Mouse (Mus musculus): ENCODE results near the gene Lypd5. TPM values are rescaled to one million over a fixed set of nuclear protein-coding genes. Genes with fewer than 3 reads are reported as not detected.
"Not testable (repeated sequence)": the region's sequence is repeated elsewhere in the genome, so short reads cannot be mapped to it uniquely, and the experiment has no call there.

Lypd5 gene
- polyA plus RNA-seq, 1 experiment from 2014 or later, result not detected

GRCm38 (mm10) chr7:24390512-24390911, 41.5 kb downstream of the Lypd5 start:
- Histone ChIP-seq H3K4me2 (peak overlapping the region; percentile 54), H3K4me3 (no peak overlapping the region), H3K9ac (peak overlapping the region; percentile 59; the same call in 1 of the 2 replicates), H3K4me1 (replicated peaks) (peaks cover 27% of the 10 kb centered on the region), H3K27me3 (no peaks in the 10 kb centered on the region), H3K36me3 (no peaks in the 10 kb centered on the region), H3K9me3 (no peaks in the 10 kb centered on the region), H3K27ac (replicated peaks) (peak overlapping the region; percentile 93)
- WGBS, result 23% methylated on average over 7 of the region's 7 CpGs
- peak; percentile 42; the same call in 1 of the 2 replicates for ATAC-seq (ENCODE audit: low read depth)

DNA sequence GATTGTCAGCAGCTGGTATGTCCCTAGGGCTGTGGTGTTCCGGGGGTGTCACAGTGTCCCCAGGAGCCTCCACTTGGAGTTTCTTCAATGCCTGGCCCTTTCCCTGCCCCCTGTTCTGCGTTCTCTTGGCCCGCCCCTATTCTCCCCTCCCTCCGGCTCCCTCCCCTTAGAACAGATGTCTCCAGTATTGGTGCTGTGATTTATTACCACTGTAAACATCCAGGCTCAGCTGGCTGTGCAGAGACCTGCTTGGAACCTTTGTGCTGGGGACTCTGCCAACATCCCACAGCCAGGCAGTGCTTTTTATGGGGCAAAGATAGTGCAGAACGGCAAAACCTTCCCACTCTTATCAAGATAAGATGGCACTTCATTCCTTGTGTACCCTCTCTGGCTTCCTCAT, 42.1 kb downstream of the Lypd5 start:
- no peaks in the 10 kb centered on the region for H3K27me3 ChIP-seq
- no peaks in the 10 kb centered on the region for H3K9me3 ChIP-seq
- H3K9ac ChIP-seq, result peak overlapping the region; percentile 59
- peaks cover 27% of the 10 kb centered on the region for H3K4me1 ChIP-seq (replicated peaks)
- ATAC-seq (ENCODE audit: low read depth), result peak; percentile 92
- H3K4me2 ChIP-seq, result peak overlapping the region; percentile 54
- H3K4me3 ChIP-seq, result 0 out of 2 replicates have a peak overlapping the region, but pooled peaks have one; percentile 23
- no peaks in the 10 kb centered on the region for H3K36me3 ChIP-seq
- H3K27ac ChIP-seq (replicated peaks), result peak overlapping the region; percentile 93
- WGBS, result under 1% methylated on average over 5 of the region's 5 CpGs

- H3K4me2 ChIP-seq, result peak overlapping the region; percentile 54
- H3K9me3 ChIP-seq, result no peaks in the 10 kb centered on the region
- ATAC-seq (ENCODE audit: low read depth), result no peak
- WGBS, result 87% methylated on average over 2 of the region's 2 CpGs
- peaks cover 27% of the 10 kb centered on the region for H3K4me1 ChIP-seq (replicated peaks)
- H3K36me3 ChIP-seq, result no peaks in the 10 kb centered on the region
- H3K9ac ChIP-seq, result peak overlapping the region; percentile 59
- peak overlapping the region; percentile 93 for H3K27ac ChIP-seq (replicated peaks)
- no peaks in the 10 kb centered on the region for H3K27me3 ChIP-seq
- H3K4me3 ChIP-seq, result no peak overlapping the region
Observed at GRCm38 (mm10) chr7:24391687-24392086, 42.7 kb downstream of the Lypd5 start.

- Histone ChIP-seq H3K36me3 (no peaks in the 10 kb centered on the region), H3K9ac (no peak overlapping the region), H3K4me1 (replicated peaks) (peaks cover 27% of the 10 kb centered on the region), H3K4me3 (no peak overlapping the region), H3K27me3 (no peaks in the 10 kb centered on the region), H3K9me3 (no peaks in the 10 kb centered on the region), H3K4me2 (no peak overlapping the region), H3K27ac (replicated peaks) (no peak overlapping the region)
- 87% methylated on average over 3 of the region's 3 CpGs for WGBS
- ATAC-seq (ENCODE audit: low read depth), result no peak
Observed at GRCm38 (mm10) chr7:24394054-24394453, 45.1 kb downstream of the Lypd5 start.

DNA sequence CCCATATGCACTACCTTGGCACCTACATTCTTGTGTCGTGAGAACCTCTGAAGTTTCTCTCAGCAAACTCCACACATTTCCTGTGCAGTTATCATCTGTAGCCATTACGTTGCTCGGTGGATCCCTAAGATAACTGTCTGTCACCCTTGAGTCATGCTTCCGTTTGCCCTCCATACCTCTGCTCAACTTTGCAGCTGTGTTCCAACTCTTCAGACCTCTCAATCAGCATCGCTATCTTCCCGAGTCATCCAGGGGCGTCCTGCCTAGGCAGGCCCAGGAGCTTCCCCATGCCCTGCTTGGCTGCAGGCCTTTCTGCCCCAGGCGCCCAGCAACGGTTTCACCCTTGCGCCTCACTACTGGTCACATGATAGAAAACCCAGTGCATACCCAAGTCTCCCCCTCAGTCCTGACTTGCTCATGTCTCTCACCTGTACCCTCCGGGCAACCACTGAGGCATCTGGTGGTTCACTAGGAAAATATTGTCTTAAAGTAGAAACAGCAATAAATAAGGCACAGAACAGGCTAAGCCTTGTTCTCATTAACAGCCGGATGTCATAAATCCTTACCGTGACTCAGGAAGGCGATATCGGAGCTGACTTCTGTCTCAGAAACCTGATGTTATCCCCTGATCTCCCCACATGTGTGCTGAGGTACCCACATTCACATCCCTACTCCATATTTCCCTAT, 45.6 kb downstream of the Lypd5 start:
- Histone ChIP-seq H3K4me3 (no peak overlapping the region), H3K27me3 (no peaks in the 10 kb centered on the region), H3K4me1 (replicated peaks) (peaks cover 23% of the 10 kb centered on the region), H3K36me3 (no peaks in the 10 kb centered on the region), H3K4me2 (no peak overlapping the region), H3K9ac (no peak overlapping the region), H3K9me3 (no peaks in the 10 kb centered on the region), H3K27ac (replicated peaks) (no peak overlapping the region)
- ATAC-seq (ENCODE audit: low read depth), result no peak
- WGBS, result 71% methylated on average over 15 of the region's 15 CpGs

DNA sequence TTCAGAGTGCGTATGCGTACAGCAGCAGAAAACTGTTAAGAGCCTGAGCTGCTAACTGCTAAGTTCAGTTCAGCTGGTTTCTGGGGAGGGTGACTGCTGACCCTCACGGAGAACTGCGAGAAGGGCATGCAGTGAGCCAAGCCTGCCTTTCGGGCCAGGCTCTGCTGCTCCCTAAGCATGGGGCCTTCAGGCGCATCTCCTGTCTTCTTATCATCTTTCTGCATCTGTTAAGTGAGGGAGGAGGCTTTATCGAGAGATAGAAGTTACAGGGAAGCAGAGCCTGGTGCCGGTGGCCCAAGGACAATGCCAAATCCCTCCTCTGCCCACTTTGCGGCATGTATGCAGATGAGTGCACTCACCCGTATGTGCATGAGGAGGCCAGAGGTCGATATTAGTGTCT, 47.8 kb downstream of the Lypd5 start:
- Histone ChIP-seq H3K27me3 (no peaks in the 10 kb centered on the region), H3K27ac (replicated peaks) (no peak overlapping the region), H3K4me1 (replicated peaks) (peaks cover 20% of the 10 kb centered on the region), H3K4me3 (no peak overlapping the region), H3K36me3 (no peaks in the 10 kb centered on the region), H3K9me3 (no peaks in the 10 kb centered on the region), H3K4me2 (no peak overlapping the region), H3K9ac (peak overlapping the region; percentile 17; the same call in 1 of the 2 replicates)
- 82% methylated on average over 11 of the region's 11 CpGs for WGBS
- no peak for ATAC-seq (ENCODE audit: low read depth)

- ATAC-seq (ENCODE audit: low read depth), result no peak
- H3K27me3 ChIP-seq, result no peaks in the 10 kb centered on the region
- peaks cover 14% of the 10 kb centered on the region for H3K36me3 ChIP-seq
- H3K4me2 ChIP-seq, result no peak overlapping the region
- no peaks in the 10 kb centered on the region for H3K9me3 ChIP-seq
- no peak overlapping the region for H3K9ac ChIP-seq
- no peak overlapping the region for H3K27ac ChIP-seq (replicated peaks)
- 95% methylated on average over 8 of the region's 8 CpGs for WGBS
- no peak overlapping the region for H3K4me3 ChIP-seq
- H3K4me1 ChIP-seq (replicated peaks), result peaks cover 23% of the 10 kb centered on the region
Observed at GRCm38 (mm10) chr7:24398364-24398913, 49.4 kb downstream of the Lypd5 start.

DNA sequence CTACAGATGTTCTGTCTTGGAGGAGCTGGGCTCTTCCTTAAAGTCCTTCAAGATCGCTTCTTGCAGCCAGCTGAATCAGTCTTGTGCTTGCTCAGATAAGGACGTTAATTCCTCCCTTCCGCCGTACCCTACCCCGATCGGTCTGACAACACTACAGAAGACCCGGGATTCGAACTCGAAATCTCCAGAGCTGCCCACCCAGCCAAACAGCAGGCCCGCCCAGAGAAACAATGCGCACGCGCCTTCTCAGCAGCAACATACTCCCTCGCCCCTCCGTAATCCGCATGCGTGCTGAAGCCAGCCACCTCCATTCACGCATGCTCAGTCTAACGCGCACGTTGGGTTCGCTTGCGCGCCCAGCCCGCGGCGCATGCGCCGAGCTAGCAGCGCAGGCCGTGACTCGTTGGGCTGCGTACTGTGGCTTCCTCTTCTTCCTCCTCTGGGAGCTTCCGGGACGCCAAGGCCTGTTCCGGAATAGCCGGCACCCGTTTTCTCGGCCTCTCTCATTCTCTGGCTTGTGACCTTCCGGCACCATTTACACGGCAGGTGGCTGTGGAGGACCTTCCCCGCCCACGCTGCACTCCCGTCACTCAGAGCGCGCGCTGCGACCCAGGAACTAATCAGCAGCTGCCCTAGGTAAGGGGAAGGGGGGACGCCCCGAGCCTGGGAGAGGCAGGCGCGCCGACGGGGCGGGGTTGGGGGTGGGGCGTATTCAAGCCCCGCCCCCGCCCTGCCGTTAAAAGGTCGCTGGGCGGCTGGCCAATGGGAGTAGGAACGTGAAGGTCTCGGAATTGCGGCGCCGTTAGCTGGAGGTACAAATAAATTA, 50.5 kb downstream of the Lypd5 start, which contains the start of gene Smg9:
Gene Smg9 (plus strand): TSS at position 364 of the 826 bp plus-strand sequence.
- peak within 1 kb of the TSS; percentile 96 for H3K27ac ChIP-seq (replicated peaks)
- no peaks in the 10 kb centered on the region for H3K9me3 ChIP-seq
- peaks cover 23% of the 10 kb centered on the region for H3K4me1 ChIP-seq (replicated peaks)
- H3K27me3 ChIP-seq, result no peaks in the 10 kb centered on the region
- 2% methylated on average over 66 of the region's 66 CpGs for WGBS
- H3K4me2 ChIP-seq, result peak within 1 kb of the TSS; percentile 66
- H3K36me3 ChIP-seq, result peaks cover 23% of the 10 kb centered on the region
- ATAC-seq (ENCODE audit: low read depth), result peak; percentile 96
- H3K9ac ChIP-seq, result peak within 1 kb of the TSS; percentile 71
- H3K4me3 ChIP-seq, result peak within 1 kb of the TSS; percentile 49

DNA sequence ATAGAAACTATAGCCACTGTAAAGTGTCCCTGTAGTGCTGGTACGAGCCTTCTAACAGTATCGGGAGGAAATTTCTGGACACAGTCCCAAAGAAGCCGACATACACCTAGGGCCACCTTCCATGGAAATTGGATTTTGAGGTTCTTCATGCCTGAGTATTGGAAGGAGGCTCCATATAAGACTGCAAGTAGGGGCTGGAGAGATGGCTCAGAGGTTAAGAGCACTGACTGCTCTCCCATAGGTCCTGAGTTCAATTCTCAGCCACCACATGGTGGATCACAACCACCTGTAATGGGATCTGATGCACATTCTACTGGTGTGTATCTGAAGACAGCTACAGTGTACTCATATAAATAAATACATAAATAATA, 51.1 kb downstream of the Lypd5 start:
- H3K4me2 ChIP-seq, result peak overlapping the region; percentile 66
- H3K27ac ChIP-seq (replicated peaks), result peak overlapping the region; percentile 96
- H3K9me3 ChIP-seq, result no peaks in the 10 kb centered on the region
- peaks cover 29% of the 10 kb centered on the region for H3K36me3 ChIP-seq
- H3K4me3 ChIP-seq, result peak overlapping the region; percentile 49
- peaks cover 23% of the 10 kb centered on the region for H3K4me1 ChIP-seq (replicated peaks)
- ATAC-seq (ENCODE audit: low read depth), result no peak
- H3K9ac ChIP-seq, result peak overlapping the region; percentile 71
- H3K27me3 ChIP-seq, result no peaks in the 10 kb centered on the region
- WGBS, result 16% methylated on average over 3 of the region's 3 CpGs

DNA sequence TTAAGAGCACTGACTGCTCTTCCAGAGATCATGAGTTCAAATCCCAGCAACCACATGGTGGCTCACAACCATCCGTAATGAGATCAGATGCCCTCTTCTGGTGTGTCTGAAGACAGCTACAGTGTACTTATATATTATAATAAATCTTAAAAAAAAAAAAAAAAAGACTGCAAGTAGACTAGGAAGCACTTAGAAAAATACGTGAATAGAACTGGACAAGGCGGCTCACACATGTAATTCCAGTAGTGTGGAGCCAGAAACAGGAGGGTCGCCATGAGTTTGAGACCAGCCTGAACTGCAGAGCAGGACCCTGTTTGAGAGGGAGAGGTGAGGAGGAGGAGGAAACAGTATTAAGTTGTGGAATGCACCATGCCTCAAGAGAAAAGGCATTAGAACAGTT, 51.5 kb downstream of the Lypd5 start:
- H3K9me3 ChIP-seq; H3K27ac ChIP-seq (replicated peaks); H3K9ac ChIP-seq; ATAC-seq (ENCODE audit: low read depth); H3K27me3 ChIP-seq: not testable (repeated sequence)
- peaks cover 33% of the 10 kb centered on the region for H3K36me3 ChIP-seq
- peaks cover 23% of the 10 kb centered on the region for H3K4me1 ChIP-seq (replicated peaks)
- 94% methylated on average over 4 of the region's 4 CpGs for WGBS
- peak overlapping the region; percentile 66 for H3K4me2 ChIP-seq
- peak overlapping the region; percentile 49 for H3K4me3 ChIP-seq

- H3K4me1 ChIP-seq (replicated peaks), result peaks cover 32% of the 10 kb centered on the region
- no peaks in the 10 kb centered on the region for H3K27me3 ChIP-seq
- 98% methylated on average over 9 of the region's 9 CpGs for WGBS
- ATAC-seq (ENCODE audit: low read depth), result no peak
- H3K4me3 ChIP-seq, result no peak overlapping the region
- no peaks in the 10 kb centered on the region for H3K9me3 ChIP-seq
- H3K9ac ChIP-seq, result no peak overlapping the region
- H3K36me3 ChIP-seq, result peaks cover 48% of the 10 kb centered on the region
- H3K4me2 ChIP-seq, result no peak overlapping the region
- no peak overlapping the region for H3K27ac ChIP-seq (replicated peaks)
Observed at GRCm38 (mm10) chr7:24402851-24403250, 53.9 kb downstream of the Lypd5 start.
